Mouse (Mus musculus) testis, adult 2 months (tissue): ENCODE results near the gene Nectin1. TPM values are rescaled to one million over a fixed set of nuclear protein-coding genes. Genes with fewer than 3 reads are reported as not detected.

Source experiments
- H3K27ac ChIP-seq: fragments of 200-500 bp; 2 replicates; pipeline ENCODE4 v1.5.1; 2012; ENCODE audit warnings: low read depth, low read length; ENCODE audit not compliant: control insufficient read depth, insufficient read depth
- H3K27me3 ChIP-seq: fragments of 200-500 bp; 2 replicates; pipeline ENCODE4 v1.6.1; 2012; ENCODE audit warnings: mild to moderate bottlenecking, low read length, moderate library complexity; ENCODE audit not compliant: control insufficient read depth, insufficient read depth
- H3K36me3 ChIP-seq: fragments of 200-500 bp; 2 replicates; pipeline ENCODE4 v1.6.1; 2012; ENCODE audit warnings: mild to moderate bottlenecking, low read length; ENCODE audit not compliant: control insufficient read depth, insufficient read depth
- H3K4me1 ChIP-seq: fragments of 200-500 bp; 2 replicates; pipeline ENCODE4 v1.6.1; 2012; ENCODE audit warnings: low read length; ENCODE audit not compliant: control insufficient read depth, insufficient read depth
- H3K4me3 ChIP-seq: fragments of 200-500 bp; 2 replicates; pipeline ENCODE4 v1.5.1; 2012; ENCODE audit warnings: low read depth, mild to moderate bottlenecking, low read length, moderate library complexity, mixed read lengths; ENCODE audit not compliant: control insufficient read depth
- CTCF ChIP-seq: fragments of 200-500 bp; IDR thresholded peaks from 2 replicates; pipeline ENCODE4 v1.5.1; 2012; ENCODE audit warnings: low read depth, mild to moderate bottlenecking, inconsistent platforms, low read length, moderate library complexity; ENCODE audit not compliant: control insufficient read depth, insufficient read depth, insufficient replicate concordance
- POLR2A ChIP-seq: fragments of 200-500 bp; IDR thresholded peaks from 2 replicates; pipeline ENCODE4 v1.6.1; 2012; ENCODE audit warnings: low read depth, mild to moderate bottlenecking, inconsistent platforms, low read length, moderate library complexity; ENCODE audit not compliant: control insufficient read depth
- polyA plus RNA-seq: library from polyadenylated mRNA; depleted of rRNA; stranded (reverse); fragments of >200 nt; gene quantifications from 2 replicates; pipeline ENCODE4 v1.2.3, GENCODE M21; 2012

Gene Nectin1
- polyA plus RNA-seq, 1 experiment = 2.2 TPM

DNA sequence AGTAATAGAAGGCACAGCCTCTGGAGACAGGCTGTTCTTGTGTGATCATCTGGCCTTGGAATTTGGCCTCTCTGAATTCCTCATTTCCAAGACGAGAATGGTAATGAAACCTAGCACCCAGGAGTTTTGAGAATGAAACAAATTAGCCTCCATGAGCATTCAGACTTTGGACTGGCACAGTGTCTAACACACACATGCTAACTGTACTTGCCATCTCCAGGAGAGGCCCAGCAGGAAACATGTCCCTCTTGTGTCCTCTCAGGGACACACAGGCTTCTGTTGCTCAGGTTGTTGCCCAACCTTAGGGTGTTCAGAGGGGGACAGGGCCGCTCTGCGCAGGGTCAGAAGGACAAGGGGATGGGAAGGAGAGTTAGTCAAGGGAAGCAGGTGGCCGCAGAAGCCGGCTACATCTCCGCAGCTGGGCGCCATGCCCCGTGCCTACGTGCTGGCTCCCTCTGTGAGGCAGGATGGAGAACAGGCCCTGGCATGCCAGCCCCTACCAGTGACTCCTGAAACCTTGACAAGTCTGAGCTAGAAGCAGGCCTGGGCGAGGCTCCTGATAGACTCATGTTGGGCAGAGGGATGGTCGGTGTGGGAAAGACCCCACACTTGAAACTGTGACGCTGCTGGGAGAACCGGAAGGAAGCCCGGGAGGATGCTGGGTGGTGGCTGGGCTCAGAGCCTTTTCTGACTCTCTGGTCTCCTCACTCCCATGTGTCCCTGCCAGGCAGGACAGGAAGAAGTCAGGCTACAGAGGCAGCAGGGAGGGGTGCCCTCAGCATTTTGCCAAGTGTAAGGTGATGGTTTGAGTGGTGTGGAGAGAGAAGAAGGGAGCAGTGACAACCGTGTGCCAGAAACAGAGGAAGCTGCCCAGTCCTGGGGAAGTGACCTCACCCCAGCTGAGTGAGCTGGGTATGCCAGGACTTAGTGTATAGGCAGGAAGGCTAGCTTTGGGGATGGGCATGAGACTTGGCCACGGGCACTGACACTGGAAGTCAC lies 33.9 kb downstream of the Nectin1 start:
- Histone ChIP-seq H3K4me3 (no peak overlapping the region), H3K27ac (no peak overlapping the region), H3K27me3 (no peaks in the 10 kb centered on the region), H3K36me3 (no peaks in the 10 kb centered on the region), H3K4me1 (peaks cover 3% of the 10 kb centered on the region; the same call in 1 of the 2 replicates)
- TF ChIP-seq CTCF (no peak), POLR2A (no peak)

GRCm38 (mm10) chr9:43780883-43781282 lies 37.1 kb downstream of the Nectin1 start:
- Histone ChIP-seq H3K27me3 (no peaks in the 10 kb centered on the region), H3K4me3 (no peak overlapping the region), H3K36me3 (no peaks in the 10 kb centered on the region), H3K4me1 (peaks cover 3% of the 10 kb centered on the region; the same call in 1 of the 2 replicates), H3K27ac (no peak overlapping the region)
- TF ChIP-seq POLR2A = no peak

GRCm38 (mm10) chr9:43782401-43782800 lies 38.6 kb downstream of the Nectin1 start:
- TF ChIP-seq CTCF = no peak
- no peak for TF ChIP-seq POLR2A
- Histone ChIP-seq H3K36me3 (no peaks in the 10 kb centered on the region), H3K4me1 (peaks cover 3% of the 10 kb centered on the region; the same call in 1 of the 2 replicates), H3K4me3 (no peak overlapping the region), H3K27me3 (no peaks in the 10 kb centered on the region), H3K27ac (no peak overlapping the region)

- H3K27me3 ChIP-seq = no peaks in the 10 kb centered on the region
- no peaks in the 10 kb centered on the region for H3K36me3 ChIP-seq
- H3K27ac ChIP-seq = no peak overlapping the region
- no peak overlapping the region for H3K4me3 ChIP-seq
- H3K4me1 ChIP-seq = no peaks in the 10 kb centered on the region
- TF ChIP-seq POLR2A (no peak), CTCF (no peak)
Observed at GRCm38 (mm10) chr9:43783959-43784358, 40.2 kb downstream of the Nectin1 start.

DNA sequence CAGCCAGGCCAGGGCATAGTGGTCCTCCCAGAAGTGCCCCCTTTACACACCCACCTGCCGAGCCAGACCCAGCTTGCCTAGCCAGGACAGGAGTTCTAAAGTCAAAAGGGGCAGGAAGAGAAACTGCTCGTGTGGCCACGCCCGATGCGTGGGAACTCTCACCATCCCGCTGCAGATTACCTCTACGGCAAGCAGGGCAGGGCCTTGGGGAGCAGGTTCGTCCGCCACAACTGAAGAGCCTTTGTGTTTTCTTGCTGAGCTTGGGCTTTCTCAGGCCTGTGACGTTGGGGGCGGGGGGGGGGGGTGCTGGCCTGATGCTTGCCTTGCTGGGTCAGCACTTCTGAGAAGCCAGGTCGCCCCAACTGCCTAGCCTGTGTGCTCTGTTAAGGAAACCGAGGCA lies 41.1 kb downstream of the Nectin1 start:
- H3K4me1 ChIP-seq = no peaks in the 10 kb centered on the region
- H3K36me3 ChIP-seq = no peaks in the 10 kb centered on the region
- no peaks in the 10 kb centered on the region for H3K27me3 ChIP-seq
- no peak overlapping the region for H3K27ac ChIP-seq
- TF ChIP-seq CTCF = no peak
- TF ChIP-seq POLR2A = no peak
- no peak overlapping the region for H3K4me3 ChIP-seq

DNA sequence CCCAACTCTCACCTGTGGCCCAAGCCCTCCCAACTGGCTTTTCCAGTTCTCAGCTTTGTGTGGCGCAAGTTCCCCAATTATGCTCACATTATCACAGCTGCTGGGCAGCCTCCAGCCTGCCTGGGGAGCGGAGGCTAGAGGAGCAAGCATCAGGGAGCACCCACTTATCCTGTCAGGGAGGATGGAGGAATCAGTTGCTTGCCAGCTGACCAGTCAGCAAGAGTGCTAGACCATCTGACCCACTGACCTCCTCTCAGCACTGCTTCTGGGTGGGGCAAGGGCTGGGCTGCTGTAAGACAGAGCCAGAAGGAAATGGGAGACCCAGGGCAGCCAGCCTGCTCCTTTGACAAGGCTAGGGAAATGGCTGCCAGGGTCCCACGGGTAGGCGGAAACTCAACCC lies 43.8 kb downstream of the Nectin1 start:
- Histone ChIP-seq H3K36me3 (no peaks in the 10 kb centered on the region), H3K4me1 (no peaks in the 10 kb centered on the region), H3K27ac (no peak overlapping the region), H3K27me3 (no peaks in the 10 kb centered on the region), H3K4me3 (no peak overlapping the region)
- no peak for TF ChIP-seq CTCF

GRCm38 (mm10) chr9:43792681-43793080 lies 48.9 kb downstream of the Nectin1 start:
- no peaks in the 10 kb centered on the region for H3K4me1 ChIP-seq
- H3K4me3 ChIP-seq = no peak overlapping the region
- no peaks in the 10 kb centered on the region for H3K27me3 ChIP-seq
- no peak for TF ChIP-seq CTCF
- no peak for TF ChIP-seq POLR2A
- no peak overlapping the region for H3K27ac ChIP-seq
- H3K36me3 ChIP-seq = no peaks in the 10 kb centered on the region

- H3K4me1 ChIP-seq = no peaks in the 10 kb centered on the region
- no peak for TF ChIP-seq POLR2A
- no peak for TF ChIP-seq CTCF
- no peak overlapping the region for H3K27ac ChIP-seq
- no peak overlapping the region for H3K4me3 ChIP-seq
- no peaks in the 10 kb centered on the region for H3K27me3 ChIP-seq
- H3K36me3 ChIP-seq = no peaks in the 10 kb centered on the region
Observed at GRCm38 (mm10) chr9:43793411-43793810, 49.6 kb downstream of the Nectin1 start.
